Mouse (Mus musculus): ENCODE data around the gene 4930519G04Rik.
"Not testable (repeated sequence)": the region's sequence is repeated elsewhere in the genome, so short reads cannot be mapped to it uniquely, and the experiment has no call there.

The 4930519G04Rik gene

DNA sequence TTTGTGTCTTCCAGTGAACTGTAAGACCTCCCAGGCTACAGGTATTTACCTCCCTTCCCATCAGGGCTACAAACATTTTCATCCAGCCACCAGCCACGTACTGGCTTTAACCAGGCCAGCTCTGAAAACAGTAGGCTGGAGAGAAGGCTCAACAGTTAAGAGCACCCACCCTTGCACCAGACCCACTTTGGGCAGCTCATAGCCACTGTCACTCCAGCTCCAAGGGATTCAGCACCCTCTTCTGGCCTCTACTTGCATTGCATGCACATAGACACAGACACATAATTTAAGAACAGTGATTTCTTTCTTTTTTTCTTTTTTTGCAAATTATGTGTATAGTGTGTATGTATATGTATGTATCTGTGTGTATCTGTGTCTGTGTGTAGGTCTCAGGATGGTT lies 48.9 kb downstream of the 4930519G04Rik start:
- in situ Hi-C loops (cut with MboI; ENCODE audit: low sequenced_read_pairs) = no loop called here

- in situ Hi-C loops (cut with MboI; ENCODE audit: low sequenced_read_pairs) = no loop called here
Observed at GRCm38 (mm10) chr5:114908598-114909305, 55.3 kb downstream of the 4930519G04Rik start.

DNA sequence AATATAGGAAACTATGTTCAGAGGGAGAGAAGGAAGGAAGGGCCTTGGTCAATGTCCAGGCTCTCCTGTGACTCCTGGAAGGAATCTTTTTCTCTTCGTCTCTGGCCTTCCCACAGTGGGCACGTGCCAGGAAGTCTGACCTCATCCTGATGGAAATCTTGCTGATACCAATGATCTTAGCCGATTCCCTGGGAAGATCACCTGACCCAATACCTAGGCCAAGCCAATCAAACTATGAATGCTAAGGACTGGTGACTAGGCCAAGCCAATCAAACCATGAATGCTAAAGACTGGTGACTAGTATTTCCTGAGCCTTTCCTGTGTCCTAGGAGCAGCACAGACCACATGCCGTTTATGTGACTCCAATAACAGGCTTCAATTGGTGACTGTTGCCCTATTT lies 60.2 kb downstream of the 4930519G04Rik start:
- in situ Hi-C loops (cut with MboI; ENCODE audit: low sequenced_read_pairs) = no loop called here

GRCm38 (mm10) chr5:114914855-114915254 lies 61.4 kb downstream of the 4930519G04Rik start:
- in situ Hi-C loops (cut with MboI; ENCODE audit: low sequenced_read_pairs) = no loop called here

DNA sequence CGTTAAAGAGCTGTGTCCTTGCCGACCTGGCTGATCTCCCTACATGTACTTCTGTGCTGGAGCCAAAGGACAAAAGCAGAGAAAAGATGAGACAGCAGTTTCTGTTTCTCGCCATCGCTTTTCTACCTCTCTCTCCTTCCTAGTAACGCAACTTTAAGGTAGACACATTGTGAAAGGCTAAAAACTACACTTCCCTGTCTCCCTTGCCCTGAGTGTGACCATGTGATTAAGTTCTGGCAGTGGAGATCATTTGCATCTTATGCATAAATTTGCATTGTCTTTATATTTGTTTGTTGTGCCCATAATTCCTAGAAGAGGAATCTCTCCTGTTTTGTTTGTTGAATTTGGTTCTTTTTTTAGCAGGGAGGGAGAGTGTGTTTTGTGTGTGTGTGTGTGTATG lies 62.4 kb downstream of the 4930519G04Rik start:
- in situ Hi-C loops (cut with MboI; ENCODE audit: low sequenced_read_pairs) = no loop called here

GRCm38 (mm10) chr5:114916777-114917176 lies 63.3 kb downstream of the 4930519G04Rik start:
- in situ Hi-C loops (cut with MboI; ENCODE audit: low sequenced_read_pairs) = no loop called here

DNA sequence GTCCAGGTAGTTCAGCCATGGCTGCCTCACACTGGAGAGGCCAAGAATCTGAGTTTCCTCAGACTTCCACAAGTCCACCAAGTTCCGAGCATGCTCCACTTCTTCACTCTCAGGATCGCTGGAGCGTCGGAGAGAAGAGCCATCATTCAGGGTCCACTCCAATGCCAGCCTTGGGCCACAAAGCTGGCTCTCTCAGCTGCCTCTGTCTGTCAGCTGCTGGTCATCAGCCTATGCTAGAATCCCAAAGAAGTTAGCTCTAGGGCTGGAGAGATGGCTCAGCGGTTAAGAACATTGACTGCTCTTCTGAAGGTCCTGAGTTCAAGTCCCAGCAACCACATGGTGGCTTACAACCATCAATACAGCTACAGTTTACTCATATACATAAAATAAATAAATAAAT lies 63.9 kb downstream of the 4930519G04Rik start:
- in situ Hi-C loops (cut with MboI; ENCODE audit: low sequenced_read_pairs) = not testable (repeated sequence)

- in situ Hi-C loops (cut with MboI; ENCODE audit: low sequenced_read_pairs) = no loop called here
Observed at GRCm38 (mm10) chr5:114921551-114922365, 68.3 kb downstream of the 4930519G04Rik start.

DNA sequence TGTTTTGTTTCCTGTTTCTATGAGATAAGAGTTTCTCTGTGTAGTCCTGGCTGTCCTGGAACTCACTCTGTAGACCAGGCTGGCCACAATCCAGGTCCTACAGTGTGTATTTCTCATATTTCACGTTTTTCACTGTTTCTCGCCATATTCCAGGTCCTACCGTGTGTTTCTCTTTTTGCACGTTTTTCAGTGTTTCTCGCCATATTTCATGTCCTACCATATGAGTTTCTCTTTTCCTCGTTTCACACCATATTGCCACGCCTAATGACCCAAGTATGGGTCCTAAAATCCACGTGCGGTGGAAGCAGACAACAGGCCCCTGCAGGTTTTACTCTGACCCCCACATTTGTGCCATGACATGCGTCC lies 68.9 kb downstream of the 4930519G04Rik start:
- in situ Hi-C loops (cut with MboI; ENCODE audit: low sequenced_read_pairs) = no loop called here

DNA sequence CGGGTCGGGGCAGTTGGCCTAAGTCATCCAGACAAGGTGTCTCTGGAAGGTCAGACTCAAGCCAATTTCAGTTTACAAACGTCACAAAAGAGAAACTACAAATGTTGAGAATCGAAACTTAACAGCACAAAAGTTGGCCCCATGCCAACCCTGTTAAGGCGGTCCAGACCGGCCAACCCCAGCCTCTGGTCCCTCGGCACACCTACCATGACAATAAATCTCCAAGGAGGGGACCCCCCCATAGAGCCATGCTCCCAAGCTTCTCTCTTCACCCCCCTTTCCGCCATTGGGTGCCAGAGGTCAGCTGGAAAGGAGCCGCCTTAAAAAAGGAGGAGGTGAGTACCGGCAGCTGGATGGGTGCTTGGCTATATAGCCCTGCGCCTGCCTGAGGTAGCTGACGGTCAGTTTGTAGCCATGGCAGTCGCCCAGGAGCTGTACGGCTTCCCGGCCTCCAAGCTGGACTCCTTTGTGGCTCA lies 69.6 kb downstream of the 4930519G04Rik start, which contains the start of gene Oasl1:
TSS of gene Oasl1 (plus strand) at position 243 of the 476 bp plus-strand sequence.
- in situ Hi-C loops (cut with MboI; ENCODE audit: low sequenced_read_pairs) = no loop called here

DNA sequence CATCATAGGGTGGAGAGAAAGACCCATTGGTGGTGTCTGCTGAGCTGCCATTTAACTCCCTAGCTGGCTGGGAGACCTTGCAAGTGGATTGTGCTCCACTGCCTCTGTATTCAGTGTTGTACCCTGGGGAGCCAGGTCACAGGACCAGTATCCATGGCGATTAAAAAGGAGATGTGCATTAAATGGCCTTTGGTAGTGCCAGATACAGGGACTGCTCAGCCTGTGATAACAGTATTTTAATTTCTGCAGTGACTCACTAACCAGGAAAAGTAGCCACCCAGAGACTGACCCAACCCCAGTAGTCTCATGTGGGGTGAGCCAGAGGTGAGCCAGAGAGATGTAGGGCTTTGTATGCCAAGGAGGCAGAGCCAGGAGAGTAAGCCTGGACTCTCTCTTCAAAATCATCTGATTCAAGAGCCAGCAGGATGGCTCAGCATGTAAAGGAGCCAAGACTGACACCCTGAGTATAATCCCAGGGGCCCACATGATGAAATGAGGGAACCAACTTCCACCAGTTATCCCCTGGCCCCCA lies 72.8 kb downstream of the 4930519G04Rik start:
- in situ Hi-C loops (cut with MboI; ENCODE audit: low sequenced_read_pairs) = no loop called here

DNA sequence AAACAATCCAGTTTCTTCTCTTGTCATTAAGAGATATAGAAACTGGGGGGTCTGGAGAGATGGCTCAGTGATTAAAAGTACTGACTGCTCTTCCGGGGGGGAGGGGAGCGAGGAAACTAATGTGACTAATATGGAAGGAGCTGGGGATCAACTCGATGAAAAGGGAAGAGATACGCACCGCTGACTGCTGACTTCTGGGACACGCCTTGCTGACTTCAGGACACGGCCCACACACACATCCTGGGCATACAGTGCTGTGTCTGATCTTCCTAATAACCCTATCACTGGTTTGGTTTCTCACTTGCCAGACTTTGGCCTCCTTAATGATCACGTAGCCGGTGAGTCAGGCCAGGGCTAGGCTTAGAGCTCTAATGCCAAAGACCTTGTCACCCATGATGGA lies 73.3 kb downstream of the 4930519G04Rik start:
- in situ Hi-C loops (cut with MboI; ENCODE audit: low sequenced_read_pairs) = no loop called here

DNA sequence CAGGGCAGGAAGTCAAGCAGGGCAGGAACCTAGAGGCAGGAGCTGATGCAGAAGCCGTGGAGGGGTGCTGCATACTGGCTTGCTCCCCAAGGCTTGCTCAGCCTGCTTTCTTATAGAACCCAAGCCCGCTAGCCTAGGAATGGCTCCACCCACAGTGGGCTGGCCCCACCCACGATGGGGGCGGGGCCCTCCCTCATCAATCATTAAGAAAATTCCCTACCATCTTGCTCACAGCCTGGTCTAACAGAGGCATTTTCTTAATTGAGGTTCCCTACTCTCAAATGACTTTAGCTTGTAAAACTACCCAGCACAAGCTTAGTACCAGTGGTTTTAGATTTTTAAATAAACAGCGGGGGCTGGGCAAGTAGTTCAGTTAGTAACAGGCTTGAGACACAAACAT lies 78.2 kb downstream of the 4930519G04Rik start:
- in situ Hi-C loops (cut with MboI; ENCODE audit: low sequenced_read_pairs) = no loop called here

DNA sequence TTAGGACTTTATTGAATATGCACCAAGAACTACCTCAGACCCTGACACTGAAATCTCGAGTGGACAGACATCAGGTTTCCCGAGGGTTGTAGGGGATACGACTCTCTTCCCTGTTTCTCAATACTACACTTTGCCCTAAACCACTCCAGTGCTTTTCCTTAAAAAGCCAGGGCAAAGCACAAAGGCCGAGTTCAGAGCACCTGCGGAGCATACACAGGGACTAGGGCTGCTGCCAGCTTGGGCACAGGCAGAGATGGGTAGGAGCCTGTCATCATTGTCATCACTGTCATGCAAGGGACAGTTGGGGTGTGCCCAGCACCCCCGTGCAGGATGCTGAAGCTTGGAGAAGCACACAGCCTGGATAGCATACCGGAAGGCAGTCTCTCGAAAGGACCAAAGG lies 79.7 kb downstream of the 4930519G04Rik start:
- in situ Hi-C loops (cut with MboI; ENCODE audit: low sequenced_read_pairs) = no loop called here

Measured in CH12F3 (cell line).